Mouse (Mus musculus) lung, postnatal 36 days (tissue): ENCODE results near the gene Myof.

Experiments used
- DNase-seq: peaks from one replicate; pipeline ENCODE4 v3.0.0; 2022; ENCODE audit warnings: mixed read lengths

Gene Myof

GRCm38 (mm10) chr19:38000990-38001389, 42.4 kb downstream of the Myof start:
- no peak for DNase-seq

GRCm38 (mm10) chr19:37999941-38000340, 43.4 kb downstream of the Myof start:
- no peak for DNase-seq

- DNase-seq: no peak
Observed at GRCm38 (mm10) chr19:37994301-37994700, 49.1 kb downstream of the Myof start.

GRCm38 (mm10) chr19:37992184-37992554, 51.2 kb downstream of the Myof start:
- DNase-seq: no peak

GRCm38 (mm10) chr19:37991399-37992183, 51.8 kb downstream of the Myof start:
- peak; percentile 43 for DNase-seq

GRCm38 (mm10) chr19:37989971-37990370, 53.4 kb downstream of the Myof start:
- no peak for DNase-seq

GRCm38 (mm10) chr19:37988156-37988555, 55.2 kb downstream of the Myof start:
- DNase-seq: no peak

GRCm38 (mm10) chr19:37985730-37986129, 57.6 kb downstream of the Myof start:
- DNase-seq: no peak

GRCm38 (mm10) chr19:37975951-37976350, 67.4 kb downstream of the Myof start:
- DNase-seq: no peak

- DNase-seq: no peak
Observed at GRCm38 (mm10) chr19:37970571-37970970, 72.8 kb downstream of the Myof start.

- no peak for DNase-seq
Observed at GRCm38 (mm10) chr19:37970004-37970403, 73.4 kb downstream of the Myof start.

- DNase-seq: no peak
Observed at GRCm38 (mm10) chr19:37965828-37966227, 77.5 kb downstream of the Myof start.

- DNase-seq: peak; percentile 32
Observed at GRCm38 (mm10) chr19:37963421-37963820, 80.0 kb downstream of the Myof start.

GRCm38 (mm10) chr19:37960791-37961190, 82.6 kb downstream of the Myof start:
- DNase-seq: peak; percentile 57

GRCm38 (mm10) chr19:37959543-37960215, 83.7 kb downstream of the Myof start:
- no peak for DNase-seq

- DNase-seq: no peak
Observed at GRCm38 (mm10) chr19:37959076-37959475, 84.3 kb downstream of the Myof start.

GRCm38 (mm10) chr19:37957256-37957655, 86.1 kb downstream of the Myof start:
- DNase-seq: peak; percentile 53

GRCm38 (mm10) chr19:37956006-37956405, 87.4 kb downstream of the Myof start:
- peak; percentile 67 for DNase-seq

- DNase-seq: peak; percentile 91
Observed at GRCm38 (mm10) chr19:37955425-37956001, 87.9 kb downstream of the Myof start.

GRCm38 (mm10) chr19:37954772-37955171, 88.6 kb downstream of the Myof start:
- DNase-seq: no peak

- DNase-seq: no peak
Observed at GRCm38 (mm10) chr19:37954236-37954635, 89.1 kb downstream of the Myof start.

GRCm38 (mm10) chr19:37946696-37947095, 96.7 kb downstream of the Myof start:
- no peak for DNase-seq

GRCm38 (mm10) chr19:37946053-37946452, 97.3 kb downstream of the Myof start:
- no peak for DNase-seq

GRCm38 (mm10) chr19:37939203-37939602, 104.2 kb downstream of the Myof start:
- DNase-seq: no peak
